ENCODE assay signal across 15 mouse cellular contexts in the genomic region with DNA sequence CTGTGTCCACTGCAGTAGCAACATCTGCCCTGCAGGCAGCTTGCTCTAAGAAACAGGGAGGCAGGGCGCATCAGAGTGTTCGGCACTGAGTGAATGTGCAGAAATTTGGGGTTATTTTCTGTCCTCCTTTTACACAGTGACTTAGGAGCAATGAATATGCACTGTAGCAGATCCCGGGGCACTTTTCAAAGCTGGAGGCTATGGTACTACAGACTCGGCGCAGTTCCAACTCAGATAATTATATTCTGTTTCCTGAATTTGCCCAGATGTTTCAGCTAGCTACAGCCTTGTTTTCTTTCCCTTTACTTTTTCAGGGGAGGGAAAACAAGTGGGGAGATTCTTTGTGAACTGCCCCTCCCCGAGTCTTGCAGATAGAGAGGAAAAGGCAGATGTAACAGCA.
A peak's percentile ranks its signal among the peaks of the same experiment; 100 is the strongest.
DNase-seq lines count a peak whose midpoint lies in the region; ATAC-seq lines count a peak whose summit lies in the region.
"Had no signal": no experiment of that assay in that cellular context is flagged by ENCODE, and none has a peak within 500 bp of the region (broad histone marks: within the 10 kb centered on the region; RNA-seq: fewer than 3 reads in every experiment).

No protein-coding gene starts in this region.

- no peak overlapping the region for H3K4me2 ChIP-seq in heart, embryonic 11.5 days
- no peak overlapping the region for H3K4me2 ChIP-seq in embryonic facial prominence, embryonic 14.5 days (ENCODE audit: low read depth, low read length)
- H3K4me2 ChIP-seq in midbrain, embryonic 14.5 days (ENCODE audit: low read length): no peak overlapping the region
- H3K4me2 ChIP-seq: intestine, embryonic 15.5 days; limb, embryonic 13.5 days had no signal

- no peaks in the 10 kb centered on the region for H3K36me3 ChIP-seq in heart, embryonic 10.5 days
- H3K36me3 ChIP-seq in heart, embryonic 11.5 days (ENCODE audit: control insufficient read depth, insufficient read depth, low read length): no peaks in the 10 kb centered on the region
- no peaks in the 10 kb centered on the region for H3K36me3 ChIP-seq in embryonic facial prominence, embryonic 14.5 days (ENCODE audit: control insufficient read depth, insufficient read depth, low read length)
- H3K36me3 ChIP-seq in midbrain, embryonic 14.5 days (ENCODE audit: control insufficient read depth, insufficient read depth, low read length): no peaks in the 10 kb centered on the region
- H3K36me3 ChIP-seq: intestine, embryonic 15.5 days; limb, embryonic 13.5 days had no signal

- ATAC-seq in heart, embryonic 11.5 days (replicated peaks; ENCODE audit: insufficient number of reproducible peaks, low FRiP score, low TSS enrichment): no peak
- ATAC-seq in embryonic facial prominence, embryonic 14.5 days (ENCODE audit: low read depth): no peak
- no peak for ATAC-seq in midbrain, embryonic 14.5 days (ENCODE audit: low FRiP score, low TSS enrichment)
- ATAC-seq in CD4-positive, CD25-positive, alpha-beta regulatory T cell, adult 4 months: no peak
- ATAC-seq: intestine, embryonic 15.5 days had no signal

- no peaks in the 10 kb centered on the region for H3K9me3 ChIP-seq in heart, embryonic 10.5 days
- H3K9me3 ChIP-seq in heart, embryonic 11.5 days (replicated peaks; ENCODE audit: control insufficient read depth, low read length): no peaks in the 10 kb centered on the region
- no peaks in the 10 kb centered on the region for H3K9me3 ChIP-seq in embryonic facial prominence, embryonic 14.5 days (ENCODE audit: control insufficient read depth, low read length)
- no peaks in the 10 kb centered on the region for H3K9me3 ChIP-seq in midbrain, embryonic 14.5 days (ENCODE audit: control insufficient read depth, low read length)
- H3K9me3 ChIP-seq: intestine, embryonic 15.5 days; limb, embryonic 13.5 days had no signal

- H3K27ac ChIP-seq in heart, embryonic 10.5 days: no peak overlapping the region
- no peak overlapping the region for H3K27ac ChIP-seq in heart, embryonic 11.5 days (ENCODE audit: low read depth, low read length)
- no peak overlapping the region for H3K27ac ChIP-seq in embryonic facial prominence, embryonic 14.5 days (replicated peaks; ENCODE audit: low read depth, low read length)
- peak overlapping the region; percentile 42; the same call in 1 of the 2 replicates for H3K27ac ChIP-seq in midbrain, embryonic 14.5 days (replicated peaks; ENCODE audit: low read depth, low read length)
- H3K27ac ChIP-seq: gastrocnemius, adult 2 months; intestine, embryonic 15.5 days; layer of hippocampus, adult 2 months; limb, embryonic 13.5 days had no signal

- 78% methylated on average over 6 of the region's 6 CpGs for WGBS in heart, embryonic 10.5 days
- 83% methylated on average over 6 of the region's 6 CpGs for WGBS in heart, embryonic 11.5 days (ENCODE audit: insufficient replicate concordance)
- 45% methylated on average over 6 of the region's 6 CpGs for WGBS in embryonic facial prominence, embryonic 14.5 days
- 66% methylated on average over 6 of the region's 6 CpGs for WGBS in midbrain, embryonic 14.5 days

- H3K27me3 ChIP-seq in heart, embryonic 10.5 days (ENCODE audit: insufficient read depth, poor library complexity, severe bottlenecking): no peaks in the 10 kb centered on the region
- no peaks in the 10 kb centered on the region for H3K27me3 ChIP-seq in heart, embryonic 11.5 days (ENCODE audit: control insufficient read depth, insufficient read depth, low read length)
- H3K27me3 ChIP-seq in embryonic facial prominence, embryonic 14.5 days (replicated peaks; ENCODE audit: control insufficient read depth, insufficient read depth, low read length): no peaks in the 10 kb centered on the region
- no peaks in the 10 kb centered on the region for H3K27me3 ChIP-seq in midbrain, embryonic 14.5 days (ENCODE audit: control insufficient read depth, insufficient read depth, low read length)
- H3K27me3 ChIP-seq: intestine, embryonic 15.5 days; limb, embryonic 13.5 days had no signal

- H3K4me1 ChIP-seq in heart, embryonic 10.5 days: no peaks in the 10 kb centered on the region
- H3K4me1 ChIP-seq in heart, embryonic 11.5 days (ENCODE audit: control insufficient read depth, insufficient read depth, low read length): peaks cover 3% of the 10 kb centered on the region; the same call in 1 of the 2 replicates
- peaks cover 8% of the 10 kb centered on the region; the same call in 1 of the 2 replicates for H3K4me1 ChIP-seq in embryonic facial prominence, embryonic 14.5 days (ENCODE audit: control insufficient read depth, insufficient read depth, low read length)
- peaks cover 10% of the 10 kb centered on the region; the same call in 1 of the 2 replicates for H3K4me1 ChIP-seq in midbrain, embryonic 14.5 days (ENCODE audit: control insufficient read depth, insufficient read depth, low read length)

- peak; percentile 53 for DNase-seq in heart, embryonic 10.5 days (ENCODE audit: low spot score)
- peak; percentile 60 for DNase-seq in brain, adult 2 months (ENCODE audit: low read depth, low spot score)
- DNase-seq in embryonic facial prominence, embryonic 14.5 days (ENCODE audit: low spot score): peak; percentile 50
- DNase-seq in midbrain, embryonic 14.5 days: peak; percentile 47
- DNase-seq in thymus, postnatal 0 days (ENCODE audit: low spot score): no peak
- DNase-seq: adrenal gland, adult 8-10 months; gastrocnemius, adult 2 months; heart, adult 18-20 months; heart, postnatal 14 days; lung, adult 18-20 months had no signal

- H3K9ac ChIP-seq in heart, embryonic 11.5 days (ENCODE audit: low read depth, low read length): no peak overlapping the region
- no peak overlapping the region for H3K9ac ChIP-seq in embryonic facial prominence, embryonic 14.5 days (ENCODE audit: low read depth, low read length)
- no peak overlapping the region for H3K9ac ChIP-seq in midbrain, embryonic 14.5 days (replicated peaks; ENCODE audit: low read length)
- H3K9ac ChIP-seq: intestine, embryonic 15.5 days; limb, embryonic 13.5 days had no signal

- H3K4me3 ChIP-seq in heart, embryonic 10.5 days: no peak overlapping the region
- no peak overlapping the region for H3K4me3 ChIP-seq in heart, embryonic 11.5 days (ENCODE audit: low read depth, low read length)
- H3K4me3 ChIP-seq in embryonic facial prominence, embryonic 14.5 days (ENCODE audit: low read depth, low read length): no peak overlapping the region
- no peak overlapping the region for H3K4me3 ChIP-seq in midbrain, embryonic 14.5 days (replicated peaks; ENCODE audit: low read depth, low read length)
- H3K4me3 ChIP-seq: gastrocnemius, adult 2 months; intestine, embryonic 15.5 days; layer of hippocampus, adult 2 months; limb, embryonic 13.5 days had no signal
